In the genomic region with DNA sequence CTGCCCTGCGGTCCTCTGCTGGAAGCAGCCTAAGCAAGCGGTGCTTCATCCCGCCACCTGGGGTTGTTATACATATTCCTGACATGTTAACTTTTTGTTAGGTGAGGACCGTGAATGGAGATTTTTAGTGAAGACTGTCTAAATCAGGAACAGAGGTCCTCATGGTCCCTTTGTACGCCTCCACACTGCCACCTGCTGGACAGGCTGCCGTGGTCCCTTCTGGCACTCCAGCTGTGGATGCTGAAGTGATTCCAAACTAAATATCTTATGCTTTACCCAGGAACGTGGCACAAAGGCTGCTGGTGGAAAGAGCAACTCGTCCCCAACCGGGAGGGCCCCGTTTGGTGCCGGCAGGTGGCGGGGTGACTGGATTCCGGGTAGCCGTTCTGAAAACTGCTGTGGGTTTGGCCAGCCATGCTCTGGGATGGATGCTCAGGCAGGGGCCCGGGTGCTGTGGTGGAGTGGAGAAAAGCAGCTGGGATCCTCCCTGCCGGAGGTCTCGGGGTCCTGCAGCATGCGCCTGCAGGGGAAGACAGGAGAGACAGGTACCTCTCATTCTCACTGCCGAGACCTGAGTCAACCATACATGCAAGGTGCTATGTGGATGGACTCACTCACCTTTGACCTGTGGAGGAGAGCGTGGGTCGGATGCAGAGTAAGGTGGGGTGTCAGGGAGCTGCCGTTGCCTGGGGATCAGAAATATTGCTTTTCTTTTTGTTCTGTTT, we compare ENCODE assay signal across 8 mouse cellular contexts. TPM values are rescaled to one million over a fixed set of nuclear protein-coding genes. Genes with fewer than 3 reads are reported as not detected.
A peak's percentile ranks its signal among the peaks of the same experiment; 100 is the strongest.
DNase-seq lines count a peak whose midpoint lies in the region; ATAC-seq and TF ChIP-seq lines count a peak whose summit lies in the region.

No protein-coding gene starts in this region.

- no peak overlapping the region for H3K27ac ChIP-seq in MEL (ENCODE audit: control insufficient read depth, low read depth, low read length)
- H3K27ac ChIP-seq in hindbrain, embryonic 10.5 days = peak overlapping the region; percentile 35; the same call in 1 of the 2 replicates

- no peaks in the 10 kb centered on the region for H3K9me3 ChIP-seq in MEL (replicated peaks; ENCODE audit: insufficient read depth, low read length)
- no peaks in the 10 kb centered on the region for H3K9me3 ChIP-seq in hindbrain, embryonic 10.5 days

- H3K9ac ChIP-seq in MEL (ENCODE audit: control insufficient read depth, low read depth, low read length, poor library complexity, severe bottlenecking) = no peak overlapping the region

- H3K4me3 ChIP-seq in MEL (ENCODE audit: control insufficient read depth in 1 of 2, insufficient read depth in 1 of 2, low read depth in 2 of 2, low read length in 2 of 2) = peak overlapping the region in 1 of 2 experiments; percentile 18; a peak in 1 of 4 replicates
- H3K4me3 ChIP-seq in hindbrain, embryonic 10.5 days = peak overlapping the region; percentile 28

- 25% methylated on average over 22 of the region's 22 CpGs for WGBS in hindbrain, embryonic 10.5 days

- peak; percentile 81 to 93 (median 86) for TF ChIP-seq CTCF in MEL (IDR thresholded peaks at IDR 0.05 in 2 of 3, conservative IDR thresholded peaks at IDR 0.05 in 1 of 3; ENCODE audit: control insufficient read depth in 1 of 3, insufficient read depth in 1 of 3, low read depth in 2 of 3, low read length in 3 of 3, poor library complexity in 1 of 3, severe bottlenecking in 1 of 3)

- peak; percentile 81 for TF ChIP-seq RAD21 in MEL (IDR thresholded peaks at IDR 0.05; ENCODE audit: low read depth, low read length)

- H3K79me2 ChIP-seq in MEL (ENCODE audit: control insufficient read depth, insufficient read depth, low read length, poor library complexity) = no peaks in the 10 kb centered on the region

- no peaks in the 10 kb centered on the region for H3K36me3 ChIP-seq in MEL (ENCODE audit: control insufficient read depth in 1 of 2, insufficient read depth in 2 of 2, low read length in 2 of 2)
- H3K36me3 ChIP-seq in hindbrain, embryonic 10.5 days = no peaks in the 10 kb centered on the region

- peak; percentile 66 for DNase-seq in MEL (ENCODE audit: low read depth, low spot score)
- peak; percentile 93 for DNase-seq in cerebellum, adult 18-20 months
- peak; percentile 84 for DNase-seq in hindbrain, embryonic 10.5 days (ENCODE audit: low spot score)
- DNase-seq in layer of hippocampus, adult 9-10 months (ENCODE audit: low spot score) = peak; percentile 72
- peak; percentile 91 for DNase-seq in lung, postnatal 14 days
- DNase-seq in retina, embryonic 14.5 days (ENCODE audit: low spot score) = peak; percentile 93
- peak; percentile 67 to 78 for DNase-seq in thymus, postnatal 36 days

- no peaks in the 10 kb centered on the region for H3K27me3 ChIP-seq in MEL (ENCODE audit: control insufficient read depth in 1 of 2, insufficient read depth in 2 of 2, low read length in 2 of 2)
- no peaks in the 10 kb centered on the region for H3K27me3 ChIP-seq in hindbrain, embryonic 10.5 days (ENCODE audit: insufficient read depth, poor library complexity, severe bottlenecking)

- no peak for TF ChIP-seq EP300 in MEL (IDR thresholded peaks at IDR 0.05; ENCODE audit: low read depth in 1 of 2, low read length in 2 of 2)

- no peaks in the 10 kb centered on the region for H3K4me1 ChIP-seq in MEL (ENCODE audit: control insufficient read depth in 1 of 2, insufficient read depth in 2 of 2, low read length in 2 of 2)
- H3K4me1 ChIP-seq in hindbrain, embryonic 10.5 days (replicated peaks) = peaks cover 17% of the 10 kb centered on the region; the same call in 1 of the 2 replicates

- peak; percentile 91 for ATAC-seq in frontal cortex, adult (ENCODE audit: low TSS enrichment)

- no peak for TF ChIP-seq POLR2A in MEL (IDR thresholded peaks at IDR 0.05; ENCODE audit: control insufficient read depth in 1 of 2, insufficient read depth in 1 of 2, low read depth in 1 of 2, low read length in 2 of 2, poor library complexity in 1 of 2)

TF ChIP-seq in MEL, 35 proteins besides CTCF, POLR2A, EP300 and RAD21:
- 0 out of 2 replicates have a peak, but pooled peaks have one; percentile 7 for TF ChIP-seq TCF12 (IDR thresholded peaks at IDR 0.05; ENCODE audit: low read depth, low read length)
- TF ChIP-seq ZC3H11A (IDR thresholded peaks at IDR 0.05; ENCODE audit: low read depth, low read length) = peak; percentile 78
- no peak for TF ChIP-seq NELFE (IDR thresholded peaks at IDR 0.05; ENCODE audit: low read depth, low read length)
- peak; percentile 44; the same call in 1 of the 2 replicates for TF ChIP-seq MAX (IDR thresholded peaks at IDR 0.05; ENCODE audit: low read length)
- peak; percentile 95 for TF ChIP-seq SMC3 (IDR thresholded peaks at IDR 0.05; ENCODE audit: low read depth, low read length)
- TF ChIP-seq CHD2 (IDR thresholded peaks at IDR 0.05; ENCODE audit: low read length) = no peak

RNA-seq across cellular contexts. Expression of gene Myrfl, which starts 47.8 kb away (rescaled TPM):
- not detected in 2 replicates for total RNA-seq in MEL (2012; rRNA removed)
- polyA plus RNA-seq in MEL (2012; ENCODE audit: insufficient read depth in 1 of 2, insufficient read length in 2 of 2, low read depth in 1 of 2, low replicate concordance in 2 of 2, missing spikeins in 1 of 2) = under 1 TPM in 1 of 2 experiments, not detected in 1; 0.03 TPM
- 0.11 and 0.18 TPM in 2 replicates for polyA plus RNA-seq in hindbrain, embryonic 10.5 days (2016; fragmentation: Nextera tagmentation; extraction: Ambion mirVana)
